Mouse (Mus musculus) large intestine, adult 2 months (tissue): ENCODE measurements around the gene Stum. TPM values are rescaled to one million over a fixed set of nuclear protein-coding genes. Genes with fewer than 3 reads are reported as not detected.
"Not testable (repeated sequence)": the region's sequence is repeated elsewhere in the genome, so short reads cannot be mapped to it uniquely, and the experiment has no call there.

Experiments used
- DNase-seq: peaks from one replicate; pipeline ENCODE4 v3.0.0-alpha.2; 2012; ENCODE audit warnings: low read depth, low spot score
- WGBS: fragments of 180-500 bp; shearing (Covaris S2); methylation state at CpG from one replicate; pipeline ENCODE4 v1.1.7; 2018; 5-methylcytosine and 5-hydroxymethylcytosine counted together
- polyA plus RNA-seq: library from polyadenylated mRNA; depleted of rRNA; stranded (reverse); fragments of >200 nt; gene quantifications from 2 replicates; pipeline ENCODE4 v1.2.3, GENCODE M21; 2012; rRNA removed

Stum gene
- polyA plus RNA-seq, 1 experiment: 6.3 TPM

DNA sequence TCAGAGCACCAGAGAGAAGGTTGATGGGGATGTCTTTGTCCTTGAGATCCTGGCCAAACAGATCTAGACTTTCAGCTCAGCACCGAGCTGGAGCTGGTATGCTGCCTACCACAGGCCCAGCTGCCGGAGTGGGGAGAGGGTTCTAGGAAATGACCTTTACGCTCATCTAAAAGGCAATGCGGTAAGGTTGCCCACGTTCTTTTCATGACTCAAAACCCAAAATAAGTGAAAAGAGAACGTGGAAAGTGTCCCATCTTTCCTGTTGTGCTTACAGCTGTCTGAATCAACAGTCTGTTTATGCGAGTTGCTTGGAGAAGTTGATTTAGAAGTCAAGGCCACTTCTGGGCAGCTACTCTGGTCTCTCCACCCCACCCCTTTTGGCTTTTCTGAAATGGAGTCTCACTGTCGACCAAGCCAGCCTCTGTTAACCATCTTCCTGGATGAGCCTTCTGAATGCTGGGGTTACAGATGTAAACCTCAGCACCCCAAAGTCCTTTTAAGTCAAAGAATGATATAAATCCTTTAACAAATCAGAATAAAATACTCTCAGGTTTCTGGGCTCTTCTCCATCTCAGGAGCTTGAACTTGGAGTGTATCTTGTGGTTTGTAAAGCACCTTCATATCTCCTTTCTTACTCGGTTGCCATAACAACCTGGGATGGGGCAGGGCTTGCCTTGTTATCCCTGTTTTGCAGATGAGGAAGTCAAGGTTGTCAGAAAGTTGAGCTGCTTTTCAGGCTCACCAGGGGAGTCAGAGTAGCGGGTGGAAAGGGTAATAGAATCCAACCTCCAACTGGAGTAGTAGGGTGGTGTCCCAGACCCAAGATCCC is 92.3 kb downstream of the Stum start:
- no peak for DNase-seq
- 34% methylated on average over 10 of the region's 10 CpGs for WGBS

DNA sequence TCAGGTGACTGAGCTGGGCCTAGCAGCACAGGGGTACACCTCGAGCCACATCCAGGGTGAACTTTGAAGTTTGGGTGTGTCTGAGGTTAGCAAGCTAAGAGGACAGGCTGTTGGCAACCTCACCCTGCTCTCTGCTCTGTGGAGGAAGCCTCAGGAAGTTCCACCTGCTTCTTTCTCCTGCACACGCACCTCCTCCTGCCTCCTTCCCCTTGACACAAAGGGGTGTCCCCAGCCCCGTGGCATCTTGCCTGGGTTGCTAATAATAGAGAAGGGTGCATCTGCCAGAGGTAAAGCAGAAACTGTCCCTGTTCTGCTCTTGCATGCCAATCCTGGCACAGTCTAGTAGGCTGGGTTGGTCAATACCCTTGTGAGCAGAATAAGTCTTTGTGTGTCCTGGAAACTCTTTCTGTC is 93.0 kb downstream of the Stum start:
- WGBS: 12% methylated on average over 3 of the region's 3 CpGs
- no peak for DNase-seq

- WGBS: 64% methylated on average over 11 of the region's 11 CpGs
- not testable (repeated sequence) for DNase-seq
Observed at GRCm38 (mm10) chr1:180389213-180389760, 94.0 kb downstream of the Stum start.

GRCm38 (mm10) chr1:180388481-180388880 is 94.8 kb downstream of the Stum start:
- DNase-seq: no peak
- WGBS: 14% methylated on average over 1 of the region's 1 CpGs

- 16% methylated on average over 11 of the region's 11 CpGs for WGBS
- DNase-seq: no peak
Observed at GRCm38 (mm10) chr1:180387750-180388480, 95.4 kb downstream of the Stum start.

GRCm38 (mm10) chr1:180386951-180387749 is 96.2 kb downstream of the Stum start:
- DNase-seq: peak; percentile 99
- 2% methylated on average over 27 of the region's 27 CpGs for WGBS

GRCm38 (mm10) chr1:180385308-180385707 is 98.0 kb downstream of the Stum start:
- 86% methylated on average over 6 of the region's 6 CpGs for WGBS
- no peak for DNase-seq

GRCm38 (mm10) chr1:180384486-180384885 is 98.8 kb downstream of the Stum start:
- no peak for DNase-seq
- WGBS: 29% methylated on average over 10 of the region's 10 CpGs

- WGBS: 92% methylated on average over 8 of the region's 8 CpGs
- no peak for DNase-seq
Observed at GRCm38 (mm10) chr1:180383884-180384283, 99.4 kb downstream of the Stum start.

Other genes starting within 250 kb of the Stum start
- gene Psen2, start 220.1 kb downstream of the Stum start, polyA plus RNA-seq: 31.5 and 32.6 TPM in 2 replicates
- 6.3 and 6.6 TPM in 2 replicates for gene Itpkb, start 153.0 kb downstream of the Stum start, polyA plus RNA-seq
- gene Parp1, start 85.4 kb upstream of the Stum start, polyA plus RNA-seq: 17.2 and 18.9 TPM in 2 replicates
- 5.8 and 6.4 TPM in 2 replicates for gene Lin9, start 157.6 kb upstream of the Stum start, polyA plus RNA-seq
- gene Mixl1, start 213.5 kb upstream of the Stum start, polyA plus RNA-seq: not detected in 2 replicates
- gene Acbd3, start 242.5 kb upstream of the Stum start, polyA plus RNA-seq: 12.0 and 14.6 TPM in 2 replicates